Mouse (Mus musculus): ENCODE measurements at regions not wholly inside any gene's neighbourhood (a gene's known extent, or its start where the extent isn't known, plus 50 kb on each side); places are given as distances from the start of the nearest gene placed in this dataset.

DNA sequence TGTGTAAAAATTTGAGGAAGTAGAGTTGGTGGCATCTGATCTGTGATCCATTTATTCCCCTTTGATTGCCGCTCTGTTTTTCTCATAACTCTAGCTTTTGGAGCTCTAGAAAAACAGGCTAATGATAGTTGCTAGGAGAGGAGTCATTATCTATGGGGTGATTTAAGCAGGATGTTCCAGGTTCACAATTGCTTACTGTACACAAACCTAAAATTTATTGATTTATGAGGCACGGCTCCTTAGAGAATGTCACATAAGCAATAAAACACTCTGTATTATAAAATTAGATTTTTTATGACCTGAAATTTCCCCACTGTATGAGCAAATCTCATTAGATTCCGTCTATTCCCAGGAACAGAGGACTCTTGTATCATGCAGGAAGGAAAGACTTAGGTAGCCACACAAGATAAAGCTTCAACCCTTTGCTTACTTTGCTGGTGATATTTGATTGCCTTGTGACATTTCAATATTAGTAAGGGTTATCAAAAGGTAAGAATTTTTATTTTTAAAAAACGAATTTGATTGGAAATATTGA is 360.8 kb upstream of the Ptger4 start:
- TF ChIP-seq EP300 (IDR thresholded peaks at IDR 0.05; ENCODE audit: insufficient read depth, low read depth, low read length) (no peak), POLR2A (IDR thresholded peaks at IDR 0.05; ENCODE audit: insufficient read depth, low read length) (no peak), CTCF (IDR thresholded peaks at IDR 0.05; ENCODE audit: low read depth, low read length) (no peak)
- H3K36me3 ChIP-seq (ENCODE audit: control insufficient read depth, insufficient read depth, low read length, poor library complexity, severe bottlenecking) = no peaks in the 10 kb centered on the region
- no peaks in the 10 kb centered on the region for H3K27me3 ChIP-seq (ENCODE audit: control insufficient read depth, insufficient read depth, low read length, poor library complexity, severe bottlenecking)
- H3K27ac ChIP-seq (ENCODE audit: insufficient read depth, low read length) = no peak overlapping the region
- no peaks in the 10 kb centered on the region for H3K4me1 ChIP-seq (ENCODE audit: control insufficient read depth, insufficient read depth, low read length)
- H3K9me3 ChIP-seq (replicated peaks; ENCODE audit: control insufficient read depth, insufficient read depth, low read length, poor library complexity, severe bottlenecking) = no peaks in the 10 kb centered on the region
- H3K4me3 ChIP-seq (ENCODE audit: low read depth, low read length) = no peak overlapping the region
- no peak overlapping the region for H3K9ac ChIP-seq (ENCODE audit: low read depth, poor library complexity, severe bottlenecking)

DNA sequence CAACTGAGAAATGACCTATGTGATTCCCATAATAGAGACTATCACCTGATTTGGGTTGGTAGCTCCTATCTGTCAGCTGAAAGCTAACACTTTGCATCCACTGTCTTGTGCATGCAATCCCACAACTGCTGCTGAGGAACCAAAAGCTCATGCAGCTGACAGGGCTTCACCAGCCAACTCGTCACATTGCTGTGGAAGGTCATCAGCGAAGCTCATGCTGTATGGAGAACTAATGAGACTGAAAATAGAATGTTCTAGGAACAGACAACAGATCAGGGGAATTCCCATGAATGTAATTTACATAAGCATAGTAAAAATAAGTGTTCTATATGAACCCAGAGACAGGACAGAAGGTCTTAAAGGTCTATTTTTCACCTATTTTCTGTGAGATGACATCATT is 363.5 kb upstream of the Ptger4 start:
- H3K4me3 ChIP-seq (ENCODE audit: low read depth, low read length) = no peak overlapping the region
- no peaks in the 10 kb centered on the region for H3K27me3 ChIP-seq (ENCODE audit: control insufficient read depth, insufficient read depth, low read length, poor library complexity, severe bottlenecking)
- H3K9me3 ChIP-seq (replicated peaks; ENCODE audit: control insufficient read depth, insufficient read depth, low read length, poor library complexity, severe bottlenecking) = no peaks in the 10 kb centered on the region
- H3K36me3 ChIP-seq (ENCODE audit: control insufficient read depth, insufficient read depth, low read length, poor library complexity, severe bottlenecking) = no peaks in the 10 kb centered on the region
- no peak overlapping the region for H3K27ac ChIP-seq (ENCODE audit: insufficient read depth, low read length)
- TF ChIP-seq CTCF (IDR thresholded peaks at IDR 0.05; ENCODE audit: low read depth, low read length) (no peak), EP300 (IDR thresholded peaks at IDR 0.05; ENCODE audit: insufficient read depth, low read depth, low read length) (no peak), POLR2A (IDR thresholded peaks at IDR 0.05; ENCODE audit: insufficient read depth, low read length) (no peak)
- no peaks in the 10 kb centered on the region for H3K4me1 ChIP-seq (ENCODE audit: control insufficient read depth, insufficient read depth, low read length)
- no peak overlapping the region for H3K9ac ChIP-seq (ENCODE audit: low read depth, poor library complexity, severe bottlenecking)

DNA sequence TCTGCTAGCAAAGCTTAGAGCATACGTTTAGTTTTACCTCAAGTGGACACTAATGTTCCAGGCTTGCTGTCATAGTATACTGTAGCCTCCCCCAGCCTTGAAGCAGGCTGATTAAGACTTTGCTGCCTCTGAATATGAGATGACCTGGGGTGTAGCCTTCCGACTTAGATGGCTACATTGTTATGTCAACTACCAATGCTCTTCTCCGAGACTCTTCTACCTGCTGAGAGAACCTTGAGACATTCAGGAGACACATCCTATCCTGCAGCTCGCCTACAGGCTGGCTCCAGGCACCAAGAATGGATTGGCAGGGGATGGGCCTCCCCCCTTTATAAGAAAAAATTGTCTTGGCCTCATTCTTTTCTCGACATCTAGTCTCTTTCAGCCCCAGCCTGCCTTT is 379.0 kb upstream of the Ptger4 start:
- no peak for TF ChIP-seq POLR2A (IDR thresholded peaks at IDR 0.05; ENCODE audit: insufficient read depth, low read length)
- H3K27ac ChIP-seq (ENCODE audit: insufficient read depth, low read length) = no peak overlapping the region
- no peaks in the 10 kb centered on the region for H3K4me1 ChIP-seq (ENCODE audit: control insufficient read depth, insufficient read depth, low read length)
- no peak overlapping the region for H3K9ac ChIP-seq (ENCODE audit: low read depth, poor library complexity, severe bottlenecking)
- H3K36me3 ChIP-seq (ENCODE audit: control insufficient read depth, insufficient read depth, low read length, poor library complexity, severe bottlenecking) = no peaks in the 10 kb centered on the region
- no peaks in the 10 kb centered on the region for H3K27me3 ChIP-seq (ENCODE audit: control insufficient read depth, insufficient read depth, low read length, poor library complexity, severe bottlenecking)
- H3K4me3 ChIP-seq (ENCODE audit: low read depth, low read length) = no peak overlapping the region
- H3K9me3 ChIP-seq (replicated peaks; ENCODE audit: control insufficient read depth, insufficient read depth, low read length, poor library complexity, severe bottlenecking) = peaks cover 5% of the 10 kb centered on the region

DNA sequence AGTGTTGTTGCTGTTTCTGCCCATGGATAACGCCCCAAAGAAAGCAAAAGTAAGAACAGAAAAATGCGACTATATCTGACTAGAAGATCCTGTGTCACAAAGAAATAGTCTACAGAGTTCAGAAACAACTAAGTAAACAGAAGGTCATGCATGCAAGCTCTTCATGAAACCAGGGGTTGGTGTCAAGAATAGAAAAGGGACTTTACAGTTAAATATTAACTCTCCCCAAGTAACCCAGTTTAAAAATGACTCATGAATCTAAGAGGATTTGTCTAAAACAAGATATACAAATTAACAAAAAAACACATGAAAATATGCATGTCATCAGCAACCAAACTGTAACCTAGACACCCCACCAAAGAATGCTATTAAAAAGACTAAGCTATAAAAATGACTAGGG is 381.4 kb upstream of the Ptger4 start:
- TF ChIP-seq POLR2A (IDR thresholded peaks at IDR 0.05; ENCODE audit: insufficient read depth, low read length) (no peak), EP300 (IDR thresholded peaks at IDR 0.05; ENCODE audit: insufficient read depth, low read depth, low read length) (no peak), CTCF (IDR thresholded peaks at IDR 0.05; ENCODE audit: low read depth, low read length) (no peak)
- no peaks in the 10 kb centered on the region for H3K27me3 ChIP-seq (ENCODE audit: control insufficient read depth, insufficient read depth, low read length, poor library complexity, severe bottlenecking)
- no peak overlapping the region for H3K9ac ChIP-seq (ENCODE audit: low read depth, poor library complexity, severe bottlenecking)
- H3K36me3 ChIP-seq (ENCODE audit: control insufficient read depth, insufficient read depth, low read length, poor library complexity, severe bottlenecking) = no peaks in the 10 kb centered on the region
- H3K9me3 ChIP-seq (replicated peaks; ENCODE audit: control insufficient read depth, insufficient read depth, low read length, poor library complexity, severe bottlenecking) = peaks cover 5% of the 10 kb centered on the region
- no peaks in the 10 kb centered on the region for H3K4me1 ChIP-seq (ENCODE audit: control insufficient read depth, insufficient read depth, low read length)
- no peak overlapping the region for H3K27ac ChIP-seq (ENCODE audit: insufficient read depth, low read length)
- no peak overlapping the region for H3K4me3 ChIP-seq (ENCODE audit: low read depth, low read length)

DNA sequence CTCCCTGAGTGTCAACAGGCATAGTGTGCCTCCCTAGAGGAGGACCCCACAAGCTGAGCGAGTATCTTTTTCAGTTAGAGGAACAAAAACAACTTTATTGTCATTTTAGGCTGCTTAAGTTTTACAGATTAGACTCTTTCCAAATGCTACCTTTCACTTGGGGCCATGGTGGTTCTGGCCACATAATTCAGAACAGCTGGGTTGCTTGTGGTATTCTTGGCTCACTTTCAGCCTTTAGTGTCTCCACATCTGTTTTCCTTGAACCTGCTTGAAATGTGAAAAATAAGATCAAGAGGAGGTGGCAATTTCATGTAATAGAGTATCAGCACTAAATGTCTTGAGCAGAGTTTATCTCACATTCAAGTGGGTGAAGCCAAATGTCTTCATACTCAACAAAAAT is 402.7 kb upstream of the Ptger4 start:
- no peak overlapping the region for H3K27ac ChIP-seq (ENCODE audit: insufficient read depth, low read length)
- no peaks in the 10 kb centered on the region for H3K36me3 ChIP-seq (ENCODE audit: control insufficient read depth, insufficient read depth, low read length, poor library complexity, severe bottlenecking)
- TF ChIP-seq EP300 (IDR thresholded peaks at IDR 0.05; ENCODE audit: insufficient read depth, low read depth, low read length) (no peak), POLR2A (IDR thresholded peaks at IDR 0.05; ENCODE audit: insufficient read depth, low read length) (no peak), CTCF (IDR thresholded peaks at IDR 0.05; ENCODE audit: low read depth, low read length) (no peak)
- no peaks in the 10 kb centered on the region for H3K4me1 ChIP-seq (ENCODE audit: control insufficient read depth, insufficient read depth, low read length)
- H3K9me3 ChIP-seq (replicated peaks; ENCODE audit: control insufficient read depth, insufficient read depth, low read length, poor library complexity, severe bottlenecking) = no peaks in the 10 kb centered on the region
- no peaks in the 10 kb centered on the region for H3K27me3 ChIP-seq (ENCODE audit: control insufficient read depth, insufficient read depth, low read length, poor library complexity, severe bottlenecking)
- H3K4me3 ChIP-seq (ENCODE audit: low read depth, low read length) = no peak overlapping the region
- no peak overlapping the region for H3K9ac ChIP-seq (ENCODE audit: low read depth, poor library complexity, severe bottlenecking)

DNA sequence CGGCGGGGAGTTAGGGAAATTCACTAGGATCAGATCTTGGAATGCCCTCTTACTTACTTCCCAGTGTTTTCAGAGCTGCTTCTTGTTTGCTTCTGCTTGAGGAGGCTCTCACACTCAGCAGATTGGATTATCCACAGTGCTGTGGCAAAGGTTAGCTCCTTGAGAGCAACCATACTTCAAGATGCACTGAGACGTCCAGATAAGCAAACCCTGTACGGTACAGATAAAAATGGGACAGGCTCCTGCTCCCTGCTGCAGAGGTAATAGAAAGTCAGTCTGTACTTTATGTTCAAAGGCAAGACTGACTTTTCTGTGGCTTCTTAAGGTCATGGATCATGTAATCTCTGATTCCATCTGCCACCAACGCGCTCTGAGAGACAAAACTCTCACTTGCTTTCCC is 414.8 kb upstream of the Ptger4 start:
- no peak overlapping the region for H3K27ac ChIP-seq (ENCODE audit: insufficient read depth, low read length)
- no peaks in the 10 kb centered on the region for H3K27me3 ChIP-seq (ENCODE audit: control insufficient read depth, insufficient read depth, low read length, poor library complexity, severe bottlenecking)
- no peak overlapping the region for H3K4me3 ChIP-seq (ENCODE audit: low read depth, low read length)
- no peaks in the 10 kb centered on the region for H3K4me1 ChIP-seq (ENCODE audit: control insufficient read depth, insufficient read depth, low read length)
- H3K9me3 ChIP-seq (replicated peaks; ENCODE audit: control insufficient read depth, insufficient read depth, low read length, poor library complexity, severe bottlenecking) = no peaks in the 10 kb centered on the region
- TF ChIP-seq POLR2A (IDR thresholded peaks at IDR 0.05; ENCODE audit: insufficient read depth, low read length) (no peak), CTCF (IDR thresholded peaks at IDR 0.05; ENCODE audit: low read depth, low read length) (no peak), EP300 (IDR thresholded peaks at IDR 0.05; ENCODE audit: insufficient read depth, low read depth, low read length) (no peak)
- H3K9ac ChIP-seq (ENCODE audit: low read depth, poor library complexity, severe bottlenecking) = no peak overlapping the region
- H3K36me3 ChIP-seq (ENCODE audit: control insufficient read depth, insufficient read depth, low read length, poor library complexity, severe bottlenecking) = no peaks in the 10 kb centered on the region
